Mouse (Mus musculus) myocyte (in vitro differentiated cells): ENCODE results near the gene Gm20388.

Experiments
- CEBPB ChIP-seq: IDR thresholded peaks from 2 replicates; pipeline ENCODE4 v1.6.1; 2011; ENCODE audit warnings: mild to moderate bottlenecking, moderate library complexity; ENCODE audit not compliant: poor library complexity, insufficient read depth, severe bottlenecking
- E2F4 ChIP-seq: IDR thresholded peaks from one replicate; pipeline ENCODE4 v1.6.1; 2011; ENCODE audit warnings: mild to moderate bottlenecking, control low read depth, moderate library complexity; ENCODE audit not compliant: insufficient read depth
- MAX ChIP-seq: IDR thresholded peaks from one replicate; pipeline ENCODE4 v1.6.1; 2011; ENCODE audit warnings: low read depth, mild to moderate bottlenecking, control low read depth
- POLR2A ChIP-seq: IDR thresholded peaks from one replicate; pipeline ENCODE4 v1.6.1; 2011; ENCODE audit warnings: low read depth, mild to moderate bottlenecking, control low read depth, moderate library complexity; ENCODE audit not compliant: insufficient read length
- POLR2AphosphoS2 ChIP-seq: IDR thresholded peaks from one replicate; pipeline ENCODE4 v1.6.1; 2011; ENCODE audit warnings: low read depth, control low read depth; ENCODE audit not compliant: insufficient read length
- TCF12 ChIP-seq: IDR thresholded peaks from one replicate; pipeline ENCODE4 v1.6.1; 2011; ENCODE audit warnings: mild to moderate bottlenecking, control low read depth; ENCODE audit not compliant: poor library complexity, insufficient read depth, severe bottlenecking
- USF1 ChIP-seq: IDR thresholded peaks from one replicate; pipeline ENCODE4 v1.6.1; 2011; ENCODE audit warnings: low read depth, mild to moderate bottlenecking, control low read depth, moderate library complexity

- TF ChIP-seq TCF12 (no peak), POLR2A (no peak), USF1 (no peak), E2F4 (no peak), CEBPB (no peak), MAX (no peak), POLR2AphosphoS2 (no peak)
These were observed 4484.3 kb downstream of the Gm20388 start for GRCm38 (mm10) chr8:124394951-124395350.
